Mouse (Mus musculus) stomach, postnatal 0 days (tissue): Measurements from ENCODE around the gene Syde2.

Source experiments
- CTCF ChIP-seq: IDR thresholded peaks from 2 replicates; pipeline ENCODE4 v1.5.1; 2016; ENCODE audit warnings: antibody characterized with exemption, low read depth, mild to moderate bottlenecking, moderate library complexity
- EP300 ChIP-seq: optimal IDR thresholded peaks from 2 replicates; pipeline ENCODE3; 2016; ENCODE audit warnings: antibody characterized with exemption

DNA sequence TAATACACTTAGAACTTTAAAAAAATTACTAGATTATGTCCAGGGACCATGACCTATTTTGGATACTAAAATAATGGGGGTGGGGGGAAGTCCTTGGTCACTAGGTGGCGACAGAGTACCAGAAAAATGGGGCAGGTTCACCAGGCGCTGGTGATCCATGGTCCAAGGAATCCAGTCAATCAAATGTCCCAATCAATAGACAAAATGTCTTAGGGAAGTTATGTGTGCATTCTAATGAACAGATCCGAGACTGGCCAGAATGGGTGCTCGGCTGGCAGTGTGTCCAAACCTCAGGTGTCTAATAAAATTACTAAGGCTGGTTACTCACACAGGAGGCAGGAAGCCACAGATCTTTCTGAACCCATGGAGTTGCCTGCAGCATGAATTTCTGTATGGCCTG, 70.6 kb downstream of the Syde2 start:
- TF ChIP-seq CTCF (peak; percentile 84), EP300 (no peak)
